Mouse (Mus musculus) testis, adult 2 months (tissue): ENCODE measurements around the gene Vmn2r90.

Source experiments
- CTCF ChIP-seq: fragments of 200-500 bp; IDR thresholded peaks from 2 replicates; pipeline ENCODE4 v1.5.1; 2012; ENCODE audit warnings: low read depth, mild to moderate bottlenecking, inconsistent platforms, low read length, moderate library complexity; ENCODE audit not compliant: control insufficient read depth, insufficient read depth, insufficient replicate concordance
- POLR2A ChIP-seq: fragments of 200-500 bp; IDR thresholded peaks from 2 replicates; pipeline ENCODE4 v1.6.1; 2012; ENCODE audit warnings: low read depth, mild to moderate bottlenecking, inconsistent platforms, low read length, moderate library complexity; ENCODE audit not compliant: control insufficient read depth

DNA sequence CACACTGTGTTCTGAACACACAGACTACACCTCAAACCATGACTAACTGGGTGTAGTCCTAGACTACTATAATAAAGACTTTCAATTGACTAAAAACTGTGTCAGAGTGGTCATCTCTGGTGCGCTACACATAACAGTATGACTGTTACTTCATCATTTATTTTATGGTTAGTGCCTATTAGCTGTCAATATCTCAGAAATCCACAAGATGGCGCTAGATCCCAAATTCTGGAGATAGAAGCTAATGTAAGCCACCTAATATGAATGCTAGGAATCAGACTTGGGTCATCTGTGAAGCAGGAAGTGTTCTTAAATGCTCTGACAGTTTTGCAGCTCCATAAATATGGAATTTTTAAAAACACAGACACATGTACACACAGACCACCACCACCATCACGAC is 62.9 kb downstream of the Vmn2r90 start:
- TF ChIP-seq POLR2A (no peak), CTCF (peak; percentile 15; the same call in 1 of the 2 replicates)
